Mouse (Mus musculus) kidney, adult 9 months (tissue): ENCODE measurements around the gene Ephb1.

Experiments used
- DNase-seq: peaks from one replicate; pipeline ENCODE4 v3.0.0; 2022

Ephb1 gene

GRCm38 (mm10) chr9:102033231-102033630 lies 321.3 kb downstream of the Ephb1 start:
- DNase-seq = no peak

GRCm38 (mm10) chr9:102032376-102032775 lies 322.1 kb downstream of the Ephb1 start:
- DNase-seq = no peak

- DNase-seq = no peak
These were observed 324.8 kb downstream of the Ephb1 start for GRCm38 (mm10) chr9:102029661-102030060.

GRCm38 (mm10) chr9:102026136-102026535 lies 328.4 kb downstream of the Ephb1 start:
- DNase-seq = no peak

- DNase-seq = no peak
These were observed 329.4 kb downstream of the Ephb1 start for GRCm38 (mm10) chr9:102025141-102025540.

- DNase-seq = no peak
These were observed 339.0 kb downstream of the Ephb1 start for GRCm38 (mm10) chr9:102015516-102015915.

GRCm38 (mm10) chr9:102007706-102008105 lies 346.8 kb downstream of the Ephb1 start:
- DNase-seq = no peak

GRCm38 (mm10) chr9:102006539-102006938 lies 348.0 kb downstream of the Ephb1 start:
- peak; percentile 6 for DNase-seq

- no peak for DNase-seq
These were observed 351.6 kb downstream of the Ephb1 start for GRCm38 (mm10) chr9:102002920-102003319.

GRCm38 (mm10) chr9:102002186-102002585 lies 352.3 kb downstream of the Ephb1 start:
- no peak for DNase-seq

- DNase-seq = no peak
These were observed 352.8 kb downstream of the Ephb1 start for GRCm38 (mm10) chr9:102001633-102002165.

- DNase-seq = no peak
These were observed 354.8 kb downstream of the Ephb1 start for GRCm38 (mm10) chr9:101999690-102000089.

GRCm38 (mm10) chr9:101996771-101997500 lies 357.6 kb downstream of the Ephb1 start:
- DNase-seq = no peak

- DNase-seq = no peak
These were observed 358.3 kb downstream of the Ephb1 start for GRCm38 (mm10) chr9:101996183-101996582.

GRCm38 (mm10) chr9:101995423-101996156 lies 358.9 kb downstream of the Ephb1 start:
- no peak for DNase-seq

GRCm38 (mm10) chr9:101994086-101994485 lies 360.4 kb downstream of the Ephb1 start:
- DNase-seq = no peak

GRCm38 (mm10) chr9:101990836-101991235 lies 363.7 kb downstream of the Ephb1 start:
- no peak for DNase-seq

GRCm38 (mm10) chr9:101990032-101990431 lies 364.5 kb downstream of the Ephb1 start:
- DNase-seq = no peak

- no peak for DNase-seq
These were observed 367.6 kb downstream of the Ephb1 start for GRCm38 (mm10) chr9:101986910-101987309.

- no peak for DNase-seq
These were observed 372.1 kb downstream of the Ephb1 start for GRCm38 (mm10) chr9:101982378-101982777.

- DNase-seq = no peak
These were observed 373.3 kb downstream of the Ephb1 start for GRCm38 (mm10) chr9:101981161-101981560.

- no peak for DNase-seq
These were observed 377.5 kb downstream of the Ephb1 start for GRCm38 (mm10) chr9:101976884-101977465.

- DNase-seq = no peak
These were observed 382.2 kb downstream of the Ephb1 start for GRCm38 (mm10) chr9:101972314-101972713.

GRCm38 (mm10) chr9:101971806-101972205 lies 382.7 kb downstream of the Ephb1 start:
- DNase-seq = no peak
